10 mouse cellular contexts compared by ENCODE assay signal in genomic region chr7:121963883-121964398, GRCm38 (mm10). TPM values are rescaled to one million over a fixed set of nuclear protein-coding genes. Genes with fewer than 3 reads are reported as not detected.
DNase-seq lines count a peak whose midpoint lies in the region; ATAC-seq and TF ChIP-seq lines count a peak whose summit lies in the region.
"Had no signal": no experiment of that assay in that cellular context is flagged by ENCODE, and none has a peak within 500 bp of the region (broad histone marks: within the 10 kb centered on the region; RNA-seq: fewer than 3 reads in every experiment).

No protein-coding gene starts in this region.

- 66% methylated on average over 6 of the region's 6 CpGs for WGBS in kidney, adult 2 months
- WGBS in kidney, embryonic 15.5 days: 65% methylated on average over 6 of the region's 6 CpGs
- WGBS in cerebellum, adult 2 months: 51% methylated on average over 6 of the region's 6 CpGs

- no peaks in the 10 kb centered on the region; the same call in 1 of the 2 replicates for H3K36me3 ChIP-seq in kidney, adult 2 months (ENCODE audit: control insufficient read depth, insufficient read depth, low read length)
- H3K36me3 ChIP-seq in kidney, embryonic 15.5 days: peaks cover 50% of the 10 kb centered on the region

- no peaks in the 10 kb centered on the region for H3K27me3 ChIP-seq in kidney, adult 2 months (replicated peaks; ENCODE audit: control insufficient read depth, insufficient read depth, low read length)
- H3K27me3 ChIP-seq in kidney, embryonic 15.5 days: no peaks in the 10 kb centered on the region
- no peaks in the 10 kb centered on the region for H3K27me3 ChIP-seq in cerebellum, adult 2 months (ENCODE audit: control insufficient read depth, insufficient read depth, low read length)
- H3K27me3 ChIP-seq: embryonic facial prominence, embryonic 15.5 days; limb, embryonic 12.5 days had no signal

- H3K9ac ChIP-seq in kidney, embryonic 15.5 days: no peak overlapping the region
- H3K9ac ChIP-seq: embryonic facial prominence, embryonic 15.5 days; limb, embryonic 12.5 days had no signal

- TF ChIP-seq CTCF in kidney, adult 2 months (conservative IDR thresholded peaks at IDR 0.05; ENCODE audit: insufficient read depth, insufficient read length, low read depth, low read length): peak; percentile 27; the same call in 1 of the 2 replicates
- TF ChIP-seq CTCF in cerebellum, adult 2 months (IDR thresholded peaks at IDR 0.05; ENCODE audit: borderline replicate concordance, insufficient read depth, low read depth, low read length): peak; percentile 61; the same call in 1 of the 2 replicates

- no peak overlapping the region for H3K4me3 ChIP-seq in kidney, adult 2 months (ENCODE audit: insufficient read depth, low read depth, low read length)
- no peak overlapping the region for H3K4me3 ChIP-seq in kidney, embryonic 15.5 days (replicated peaks)
- no peak overlapping the region for H3K4me3 ChIP-seq in cerebellum, adult 2 months (replicated peaks; ENCODE audit: insufficient read depth, low read depth, low read length)
- H3K4me3 ChIP-seq: embryonic facial prominence, embryonic 15.5 days; limb, embryonic 12.5 days had no signal

- 0 out of 2 replicates have a peak, but pooled peaks cover 3% of the 10 kb centered on the region for H3K9me3 ChIP-seq in kidney, embryonic 15.5 days (replicated peaks)
- H3K9me3 ChIP-seq: embryonic facial prominence, embryonic 15.5 days; limb, embryonic 12.5 days had no signal

- no peak overlapping the region for H3K27ac ChIP-seq in kidney, adult 2 months (ENCODE audit: insufficient read depth, low read depth, low read length)
- H3K27ac ChIP-seq in kidney, embryonic 15.5 days: no peak overlapping the region
- no peak overlapping the region for H3K27ac ChIP-seq in cerebellum, adult 2 months (ENCODE audit: insufficient read depth, low read length)
- H3K27ac ChIP-seq: embryonic facial prominence, embryonic 15.5 days; limb, embryonic 12.5 days had no signal

- TF ChIP-seq POLR2A in kidney, adult 2 months (IDR thresholded peaks at IDR 0.05; ENCODE audit: low read depth, low read length): no peak
- no peak for TF ChIP-seq POLR2A in cerebellum, adult 2 months (IDR thresholded peaks at IDR 0.05; ENCODE audit: borderline replicate concordance, insufficient read depth, low read length)

- DNase-seq in kidney, adult 2 months: peak; percentile 75
- peak; percentile 74 for DNase-seq in MN1 (ENCODE audit: low spot score)
- DNase-seq in cerebellum, adult 2 months: peak; percentile 49 to 79
- DNase-seq in lung, postnatal 14 days: peak; percentile 64
- peak; percentile 37 for DNase-seq in thymus, postnatal 4 days
- DNase-seq in spleen, postnatal 14 days (ENCODE audit: low spot score in 2 of 2): no peak

- H3K4me1 ChIP-seq in kidney, adult 2 months (ENCODE audit: control insufficient read depth, insufficient read depth, low read length): no peaks in the 10 kb centered on the region
- no peaks in the 10 kb centered on the region for H3K4me1 ChIP-seq in kidney, embryonic 15.5 days
- no peaks in the 10 kb centered on the region for H3K4me1 ChIP-seq in cerebellum, adult 2 months (ENCODE audit: control insufficient read depth, insufficient read depth, low read length)
- H3K4me1 ChIP-seq: embryonic facial prominence, embryonic 15.5 days; limb, embryonic 12.5 days had no signal

- no peak for ATAC-seq in kidney, embryonic 15.5 days (replicated peaks; ENCODE audit: low FRiP score)
- ATAC-seq in inflammation-experienced regulatory T-cells, adult 6 months: peak; percentile 50

- no peak overlapping the region for H3K4me2 ChIP-seq in kidney, embryonic 15.5 days
- H3K4me2 ChIP-seq: embryonic facial prominence, embryonic 15.5 days; limb, embryonic 12.5 days had no signal

RNA-seq across cellular contexts. Expression of gene Cog7, which starts 17.6 kb away (rescaled TPM):
- 39.9 and 41.7 TPM in 2 replicates for polyA plus RNA-seq in kidney, adult 2 months (2012; rRNA removed)
- 29.1 and 29.5 TPM in 2 replicates for polyA plus RNA-seq in kidney, embryonic 15.5 days (2015; fragmentation: Nextera tagmentation; extraction: Ambion mirVana)
- 32.3 and 32.6 TPM in 2 replicates for polyA plus RNA-seq in cerebellum, adult 2 months (2012; rRNA removed)
- 1 to 10 TPM; 4.6 to 9.4 (median 8.5) TPM for polyA plus RNA-seq in inflammation-experienced regulatory T-cells, adult 6 months (2017; shearing (Covaris generic))

RNA-seq across cellular contexts. Expression of gene Gga2, which starts 57.1 kb away (rescaled TPM):
- polyA plus RNA-seq in kidney, adult 2 months (2012; rRNA removed): 49.1 and 53.0 TPM in 2 replicates
- polyA plus RNA-seq in kidney, embryonic 15.5 days (2015; fragmentation: Nextera tagmentation; extraction: Ambion mirVana): 89.4 and 95.4 TPM in 2 replicates
- 22.8 and 23.1 TPM in 2 replicates for polyA plus RNA-seq in cerebellum, adult 2 months (2012; rRNA removed)
- 1 to 10 TPM in 2 of 3 experiments, under 1 TPM in 1; 0.92 to 1.6 (median 1.1) TPM for polyA plus RNA-seq in inflammation-experienced regulatory T-cells, adult 6 months (2017; shearing (Covaris generic))

Comparison
In these comparisons a context has a peak if more than half of its experiments do, and no peak if none do; other contexts are left out.
1. DNase-seq: peak in kidney, adult 2 months (single experiment), MN1 (single experiment), cerebellum, adult 2 months (2 of 2), lung, postnatal 14 days (single experiment) and thymus, postnatal 4 days (single experiment); none in spleen, postnatal 14 days (0 of 2).